In the genomic region with DNA sequence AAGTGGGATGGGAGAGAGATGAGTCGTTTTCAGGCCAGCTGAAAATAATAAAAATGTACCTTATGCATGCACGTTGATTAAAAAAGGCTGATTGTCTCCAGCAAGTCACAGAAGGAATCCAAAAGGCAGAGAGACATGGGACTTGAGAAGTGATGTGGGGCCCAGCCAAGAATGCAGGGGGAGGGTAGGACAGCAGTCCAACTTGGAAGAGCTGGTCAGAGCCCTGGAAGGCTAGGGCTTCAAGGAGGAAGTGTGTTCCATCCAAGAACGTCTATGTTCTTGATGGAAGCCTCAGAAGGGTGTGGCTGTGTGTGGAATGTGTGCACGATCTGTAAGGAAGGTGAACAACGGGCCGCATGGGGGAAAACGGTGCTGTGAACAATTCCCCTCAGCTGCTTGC, we compare ENCODE assay signal across 17 mouse cellular contexts. TPM values are rescaled to one million over a fixed set of nuclear protein-coding genes. Genes with fewer than 3 reads are reported as not detected.
DNase-seq lines count a peak whose midpoint lies in the region; ATAC-seq and TF ChIP-seq lines count a peak whose summit lies in the region.
"Had no signal": no experiment of that assay in that cellular context is flagged by ENCODE, and none has a peak within 500 bp of the region (broad histone marks: within the 10 kb centered on the region; RNA-seq: fewer than 3 reads in every experiment).

No protein-coding gene starts in this region.

- H3K27ac ChIP-seq in lung, embryonic 14.5 days (ENCODE audit: low read depth), result no peak overlapping the region
- H3K27ac ChIP-seq in embryonic fibroblast, embryonic 13.5 days (ENCODE audit: insufficient read depth, low read length), result peak overlapping the region; percentile 10; the same call in 1 of the 2 replicates

- intact Hi-C loops in left cerebral cortex, postnatal 36 days (cut with DNase I), result no loop called here

- H3K4me3 ChIP-seq in lung, embryonic 14.5 days (ENCODE audit: low read depth, low read length), result no peak overlapping the region
- no peak overlapping the region for H3K4me3 ChIP-seq in embryonic fibroblast, embryonic 13.5 days (ENCODE audit: insufficient read depth, low read length)
- H3K4me3 ChIP-seq: myocyte had no signal

- TF ChIP-seq CTCF in lung, embryonic 14.5 days (IDR thresholded peaks at IDR 0.05; ENCODE audit: low read depth), result no peak
- no peak for TF ChIP-seq CTCF in embryonic fibroblast, embryonic 13.5 days (IDR thresholded peaks at IDR 0.05; ENCODE audit: borderline replicate concordance, insufficient read depth, low read length)

- no peak for TF ChIP-seq POLR2A in embryonic fibroblast, embryonic 13.5 days (IDR thresholded peaks at IDR 0.05; ENCODE audit: low read depth, low read length)

- no peaks in the 10 kb centered on the region for H3K9me3 ChIP-seq in lung, embryonic 14.5 days (ENCODE audit: low read depth, low read length)

- H3K4me1 ChIP-seq in lung, embryonic 14.5 days (ENCODE audit: insufficient read depth), result peaks cover 14% of the 10 kb centered on the region
- peaks cover 9% of the 10 kb centered on the region for H3K4me1 ChIP-seq in embryonic fibroblast, embryonic 13.5 days (ENCODE audit: control insufficient read depth, insufficient read depth, low read length)

- H3K36me3 ChIP-seq in lung, embryonic 14.5 days (ENCODE audit: insufficient read depth), result no peaks in the 10 kb centered on the region

- 41% methylated on average over 7 of the region's 7 CpGs for WGBS in lung, embryonic 14.5 days

- no peaks in the 10 kb centered on the region for H3K27me3 ChIP-seq in lung, embryonic 14.5 days (ENCODE audit: insufficient read depth, low read length)

- DNase-seq in lung, embryonic 14.5 days, result peak; percentile 30
- no peak for DNase-seq in lung, postnatal 4 days
- peak; percentile 53 for DNase-seq in heart, adult 8-10 months (ENCODE audit: low spot score)
- DNase-seq in lung, postnatal 14 days, result peak; percentile 16
- DNase-seq in left cerebral cortex, postnatal 36 days (ENCODE audit: low spot score in 2 of 2), result no peak
- DNase-seq: adrenal gland, adult 8-10 months; cerebellum, adult 9-10 months; kidney, postnatal 36 days; layer of hippocampus, postnatal 36 days; liver, postnatal 0 days; right cerebral cortex, adult 18-20 months had no signal

- no peak for ATAC-seq in lung, embryonic 14.5 days (ENCODE audit: insufficient read depth)
- ATAC-seq in CD4-positive, CD25-positive, alpha-beta regulatory T cell, adult 4 months, result no peak
- ATAC-seq: inflammation-experienced regulatory T-cells, adult 6 months; liver, postnatal 0 days had no signal

- no peak overlapping the region for H3K9ac ChIP-seq in lung, embryonic 14.5 days
- H3K9ac ChIP-seq: liver, postnatal 0 days had no signal

- H3K4me2 ChIP-seq in lung, embryonic 14.5 days, result no peak overlapping the region
- H3K4me2 ChIP-seq: midbrain, embryonic 11.5 days had no signal

RNA-seq across cellular contexts. Expression of a gene that starts 26.9 kb away (rescaled TPM):
- 78.5 and 92.5 TPM in 2 replicates for polyA plus RNA-seq in lung, embryonic 14.5 days (2014; fragmentation: Nextera tagmentation; extraction: Ambion mirVana)
- 75.3 and 88.4 TPM in 2 replicates for polyA plus RNA-seq in embryonic fibroblast, embryonic 13.5 days (2011; ENCODE audit: insufficient read length, low read depth, missing spikeins)
- total RNA-seq in heart, adult 8-10 months (2022), result 10 to 100 TPM; 39.4 to 55.1 (median 46.0) TPM
- 10 to 100 TPM; 10.5 to 15.1 TPM for total RNA-seq in left cerebral cortex, postnatal 36 days (2021)
- polyA plus RNA-seq in CD4-positive, CD25-positive, alpha-beta regulatory T cell, adult 4 months (2017; shearing (Covaris generic)), result not detected
- total RNA-seq: hematopoietic stem cell, adult 5-6 weeks had no signal

RNA-seq across cellular contexts. Expression of a gene that starts 48.4 kb away (rescaled TPM):
- 4.2 and 7.5 TPM in 2 replicates for polyA plus RNA-seq in lung, embryonic 14.5 days (2014; fragmentation: Nextera tagmentation; extraction: Ambion mirVana)
- polyA plus RNA-seq in embryonic fibroblast, embryonic 13.5 days (2011; ENCODE audit: insufficient read length, low read depth, missing spikeins), result 0.49 and 0.70 TPM in 2 replicates
- total RNA-seq in heart, adult 8-10 months (2022), result 1 to 10 TPM in 2 of 4 experiments, under 1 TPM in 2; 0.94 to 1.3 (median 0.98) TPM
- total RNA-seq in left cerebral cortex, postnatal 36 days (2021), result 100 to 1,000 TPM in 1 of 2 experiments, 10 to 100 TPM in 1; 73.9 to 113 TPM
- polyA plus RNA-seq in CD4-positive, CD25-positive, alpha-beta regulatory T cell, adult 4 months (2017; shearing (Covaris generic)), result not detected
- total RNA-seq: hematopoietic stem cell, adult 5-6 weeks had no signal

Comparison
In these comparisons a context has a peak if more than half of its experiments do, and no peak if none do; other contexts are left out.
1. DNase-seq: peak in lung, embryonic 14.5 days (single experiment), heart, adult 8-10 months (single experiment) and lung, postnatal 14 days (single experiment); none in lung, postnatal 4 days (0 of 2) and left cerebral cortex, postnatal 36 days (0 of 2).
2. RNA of a gene that starts 26.9 kb away (polyA plus RNA-seq): 78.5 to 92.5 TPM in lung, embryonic 14.5 days and 75.3 to 88.4 TPM in embryonic fibroblast, embryonic 13.5 days; not detected in CD4-positive, CD25-positive, alpha-beta regulatory T cell, adult 4 months; every median in the first group is over 10 times any median in the second.